Mouse (Mus musculus): ENCODE results near the gene Hdhd3. TPM values are rescaled to one million over a fixed set of nuclear protein-coding genes. Genes with fewer than 3 reads are reported as not detected.

Gene Hdhd3
- total RNA-seq (2021), result 1 to 10 TPM; 1.1 to 1.3 TPM
- long read RNA-seq, experiment 1, partial matches to known transcripts, result 0 of 1 reads
- long read RNA-seq, experiment 1, other reads (novel, unspliced or antisense), result 0 of 1 reads
- long read RNA-seq, experiment 2, partial matches to known transcripts, result 0 of 1 reads
- long read RNA-seq, experiment 2, other reads (novel, unspliced or antisense), result 0 of 1 reads

DNA sequence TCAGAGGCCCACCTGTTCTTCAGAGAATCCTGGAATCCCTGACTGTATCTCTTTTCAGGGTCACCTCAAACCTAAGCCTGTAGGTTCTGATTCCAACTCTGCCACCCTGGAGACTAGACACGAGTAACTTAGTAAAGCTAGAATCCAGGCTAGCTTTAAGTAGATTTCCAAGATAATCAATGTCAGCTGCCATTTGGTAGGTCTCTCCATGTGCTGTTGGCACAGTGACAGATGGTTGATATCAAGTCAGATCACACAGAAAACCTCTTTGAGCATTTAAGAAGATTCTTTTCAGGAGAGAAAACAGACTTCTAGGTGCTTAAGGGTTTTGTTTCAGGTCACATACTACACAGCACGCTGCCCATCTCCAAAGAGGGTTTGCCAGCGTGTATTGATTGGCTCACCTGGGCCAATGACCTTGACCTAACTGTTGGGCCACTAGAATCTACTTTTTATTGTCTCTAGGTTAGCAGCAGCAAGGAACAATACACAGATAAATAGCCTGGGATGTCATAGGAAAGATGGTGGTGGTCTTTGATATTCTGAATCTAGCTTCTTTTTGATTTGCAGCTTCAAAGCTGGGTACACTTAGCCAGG is at the start of gene Hdhd3:
TSS of gene Hdhd3 (minus strand) at position 94 of the 597 bp plus-strand sequence.
- DNase-seq (ENCODE audit: low spot score), result no peak

DNA sequence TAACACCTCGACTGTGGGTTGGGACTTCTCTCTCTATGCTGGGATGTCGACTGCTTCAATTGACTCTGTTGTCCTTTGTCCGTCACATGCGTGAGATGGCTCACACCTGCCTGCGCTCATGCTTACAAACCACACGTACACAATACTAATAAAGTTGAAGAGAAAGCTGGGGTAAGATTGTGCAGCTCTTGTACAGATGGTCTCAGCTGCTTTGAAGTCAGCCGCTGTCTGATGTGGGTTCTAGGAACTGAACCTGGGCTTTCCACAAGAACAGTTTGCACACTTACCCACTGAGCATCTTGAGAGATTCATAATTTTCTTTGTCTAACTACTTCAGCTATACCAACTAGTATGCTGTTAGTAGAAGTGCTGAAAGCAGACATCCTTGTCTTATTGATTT is 48.7 kb upstream of the Hdhd3 start:
- DNase-seq (ENCODE audit: low spot score), result no peak

DNA sequence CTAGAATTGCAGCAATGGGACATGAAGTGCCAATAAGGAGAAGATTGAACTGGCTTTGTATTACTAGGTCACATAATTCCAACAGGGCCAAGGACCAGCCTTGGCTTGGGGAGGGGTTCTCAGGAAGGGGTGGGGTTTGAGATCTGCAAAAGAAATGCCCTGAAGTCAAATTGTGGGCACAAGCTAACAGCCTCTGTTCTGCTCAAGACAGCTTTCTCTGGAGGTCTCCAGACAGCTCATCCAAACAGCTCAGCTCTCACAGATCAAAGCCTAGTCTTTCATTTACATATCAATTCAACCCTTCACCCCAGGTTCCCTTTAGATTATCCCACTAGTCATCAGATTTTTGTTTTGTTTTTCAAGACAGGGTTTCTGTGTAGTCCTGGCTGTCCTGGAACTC is 41.5 kb upstream of the Hdhd3 start:
- DNase-seq (ENCODE audit: low spot score), result no peak

DNA sequence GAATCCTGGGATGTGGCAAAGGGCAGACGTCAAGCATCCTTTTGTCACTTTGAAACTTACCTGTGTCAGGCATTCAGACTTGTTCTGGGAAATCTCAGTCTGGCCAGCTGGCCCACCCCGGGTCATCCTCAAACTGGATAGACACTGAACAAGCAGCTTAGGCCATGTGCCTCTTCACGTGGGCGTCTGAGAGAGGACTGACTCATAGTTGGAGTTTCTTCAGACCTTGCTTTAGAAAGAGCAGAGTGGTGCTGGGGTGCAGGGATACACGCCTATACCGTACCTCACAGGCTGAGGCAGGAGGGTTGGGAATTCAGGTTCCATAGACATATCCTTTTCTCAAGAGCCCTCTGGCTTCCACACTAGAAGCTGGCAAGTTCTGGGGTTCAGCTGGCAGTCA is 40.5 kb upstream of the Hdhd3 start:
- DNase-seq (ENCODE audit: low spot score), result no peak

DNA sequence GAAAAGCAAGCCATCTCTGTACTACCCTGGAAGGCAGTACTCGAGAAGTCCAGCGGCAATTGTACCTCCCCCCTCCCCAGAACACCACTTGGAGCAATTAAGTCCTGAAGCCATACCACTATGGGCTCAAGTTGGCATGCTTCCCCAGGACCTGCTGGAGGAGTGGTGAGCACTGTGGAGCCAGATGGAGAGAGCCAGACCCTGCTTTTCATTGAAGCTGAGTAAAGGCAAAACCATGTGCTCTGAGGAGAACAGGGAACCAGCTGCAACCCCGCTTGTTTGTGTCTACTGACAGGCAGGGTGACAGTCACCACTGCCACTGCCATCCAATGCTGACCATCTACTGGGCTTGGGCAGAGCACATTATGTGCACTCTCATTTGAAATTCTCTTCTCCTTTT is 38.5 kb upstream of the Hdhd3 start:
- DNase-seq (ENCODE audit: low spot score), result no peak

DNA sequence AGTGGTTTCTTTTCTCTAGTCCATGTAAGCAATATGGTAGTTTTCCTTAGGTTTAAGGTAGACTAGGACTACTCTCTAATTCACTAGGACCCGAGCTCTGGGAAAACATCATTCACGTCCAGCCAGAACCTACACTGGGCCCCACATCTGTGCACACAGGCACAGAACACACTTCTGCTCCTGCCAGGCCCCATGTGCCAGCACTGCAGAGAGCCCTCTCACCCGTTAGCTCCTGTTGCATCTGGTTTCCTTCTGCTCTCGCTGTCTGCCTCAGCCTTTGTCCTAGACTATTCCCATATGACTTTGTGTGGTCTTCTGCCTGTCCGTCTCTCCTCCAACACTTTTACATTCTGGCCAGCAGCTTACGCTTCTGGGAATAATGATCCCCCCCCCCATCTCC is 30.5 kb upstream of the Hdhd3 start:
- DNase-seq (ENCODE audit: low spot score), result no peak

DNA sequence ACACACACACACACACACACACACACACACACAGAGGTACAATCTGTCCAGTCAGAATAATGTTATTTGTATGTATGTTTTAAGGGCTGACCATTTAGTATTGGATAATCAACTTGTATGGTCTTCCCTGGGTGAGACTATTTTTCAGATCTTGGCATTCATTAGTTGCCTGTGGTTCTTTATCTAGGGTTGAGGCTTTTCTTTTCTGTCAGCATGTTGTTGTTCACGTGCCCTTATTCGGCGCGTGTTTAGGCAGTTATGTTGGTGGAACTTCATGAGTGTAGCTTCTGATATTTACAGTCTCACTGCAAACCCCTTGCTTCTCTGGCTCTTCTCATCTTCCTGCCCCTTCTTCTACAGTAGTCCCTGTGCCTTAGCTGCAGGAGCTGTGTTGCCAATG is 24.4 kb upstream of the Hdhd3 start:
- DNase-seq (ENCODE audit: low spot score), result no peak

DNA sequence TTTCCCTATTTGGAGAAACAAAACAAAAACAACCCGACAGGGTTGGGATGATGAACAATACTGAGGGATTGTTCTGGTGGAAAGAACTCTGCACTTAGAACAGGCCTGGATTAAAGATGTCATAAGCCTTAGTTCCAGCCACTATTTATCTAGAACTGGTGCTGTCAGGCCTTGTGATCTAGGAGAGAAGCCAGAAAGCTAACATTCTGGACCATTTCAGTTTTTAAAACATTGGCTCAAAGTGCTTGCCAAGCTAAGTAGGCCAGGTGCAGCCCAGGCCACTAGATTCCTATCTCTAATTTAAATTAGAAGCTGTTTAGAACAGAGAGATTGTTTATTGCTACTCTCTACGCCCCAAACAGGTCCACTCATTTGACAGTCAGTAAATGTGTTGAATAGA is 23.0 kb upstream of the Hdhd3 start:
- DNase-seq (ENCODE audit: low spot score), result no peak

DNA sequence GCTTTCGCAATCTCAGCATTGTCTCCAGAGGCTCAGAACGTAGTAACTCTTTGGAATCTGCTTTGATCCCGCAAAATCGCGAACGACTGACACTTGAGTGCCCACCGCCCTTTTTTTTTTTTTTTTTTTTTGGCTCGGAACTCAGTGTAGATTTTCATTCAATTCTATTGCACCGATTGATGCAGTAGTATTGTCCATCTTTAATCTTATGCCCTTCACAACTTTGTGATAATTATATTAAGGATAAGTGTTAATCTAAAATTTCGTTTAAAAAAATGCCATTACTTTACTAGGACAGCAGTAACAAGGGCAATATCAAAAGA is 22.2 kb upstream of the Hdhd3 start:
- no peak for DNase-seq (ENCODE audit: low spot score)

DNA sequence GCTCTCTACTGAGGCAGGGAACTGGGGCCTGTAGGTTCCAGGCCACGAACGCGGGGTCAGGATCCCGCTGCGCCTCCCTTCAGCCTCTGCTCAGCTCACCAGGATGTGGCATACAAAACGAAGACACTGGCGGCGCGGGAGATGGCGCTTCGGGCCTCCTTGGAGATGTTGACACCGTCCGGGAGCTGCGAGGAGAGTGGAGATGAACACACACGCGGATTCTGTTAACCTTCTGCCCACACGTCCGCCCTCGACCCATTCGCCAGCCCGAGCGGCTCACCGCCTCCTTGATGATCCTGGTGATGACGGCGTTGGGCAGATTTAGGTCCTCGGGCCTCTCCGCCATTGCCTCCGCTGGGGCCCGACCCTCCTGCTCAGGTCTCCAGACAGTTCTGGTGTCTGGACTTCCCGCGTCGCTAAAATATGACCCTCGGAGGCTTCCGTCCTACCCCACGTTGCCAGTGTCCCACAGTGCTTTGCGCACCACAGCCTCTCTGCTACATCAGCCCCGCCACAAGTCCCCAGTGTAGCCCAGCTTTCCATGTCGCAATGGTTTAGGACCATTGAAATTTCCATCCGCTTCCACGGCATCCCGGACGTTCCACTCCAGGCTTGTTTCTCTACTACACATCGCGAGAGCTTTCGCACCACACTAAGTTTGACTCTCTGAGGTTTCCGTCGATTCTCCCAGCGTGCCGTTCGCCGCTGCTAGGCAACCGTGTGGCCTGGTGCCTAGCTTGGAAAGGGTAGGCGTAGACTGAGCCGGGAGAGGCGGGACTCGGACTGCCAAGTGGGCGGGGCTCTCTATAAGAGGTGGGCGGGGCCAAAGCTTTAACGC is 21.6 kb upstream of the Hdhd3 start, which contains the start of the genes Pole3 and 4933430I17Rik:
TSS of gene Pole3 (minus strand) at position 418 of the 838 bp plus-strand sequence.
TSS of gene 4933430I17Rik (plus strand) at position 719 of the 838 bp plus-strand sequence.
- peak; percentile 98 for DNase-seq (ENCODE audit: low spot score)

DNA sequence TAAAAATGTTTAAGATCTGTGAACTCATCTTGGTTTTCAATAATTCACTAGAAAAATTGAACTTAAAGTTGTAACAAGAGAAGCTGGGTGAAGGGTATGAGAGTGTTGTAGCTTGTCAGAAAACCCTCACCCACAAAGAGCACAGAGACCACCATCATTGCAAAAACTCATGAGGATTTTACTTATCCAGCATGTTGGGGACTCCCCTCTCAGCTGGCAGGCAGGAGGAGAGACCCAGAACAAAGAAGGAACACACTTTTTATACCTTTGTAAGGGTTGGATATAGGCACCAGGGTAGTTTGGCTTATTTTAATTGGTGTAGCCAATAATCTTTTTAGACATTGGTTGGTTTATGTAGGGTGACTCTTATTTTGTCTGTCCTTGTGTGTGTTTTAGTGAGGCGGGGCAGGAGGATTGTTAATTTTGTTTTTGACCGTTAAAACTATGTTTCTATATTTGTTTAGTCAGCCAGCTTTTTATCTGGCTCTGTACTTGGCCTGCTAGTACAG is 17.7 kb upstream of the Hdhd3 start:
- no peak for DNase-seq (ENCODE audit: low spot score)

DNA sequence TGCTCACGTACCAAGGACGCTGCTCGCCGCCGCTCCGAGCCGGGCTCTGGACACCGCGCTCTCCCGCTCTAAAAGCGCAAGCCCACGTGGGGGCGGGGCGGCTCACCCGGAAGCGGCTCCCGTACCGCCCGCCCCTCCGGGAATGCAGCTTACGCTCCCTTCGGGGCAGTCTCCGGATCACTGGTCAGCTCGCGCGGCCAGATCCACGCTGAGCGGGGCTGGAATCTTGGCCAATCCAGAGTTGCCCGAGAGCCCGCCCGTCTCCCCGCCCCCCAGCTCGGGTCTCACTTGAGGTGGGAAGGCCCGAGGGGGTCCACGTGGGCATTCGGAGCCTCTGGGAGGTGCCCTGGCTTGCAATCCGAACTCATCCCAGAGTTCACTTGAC is 16.6 kb upstream of the Hdhd3 start, which contains the start of gene Alad:
TSS of gene Alad (minus strand) at position 70 of the 385 bp plus-strand sequence.
- peak; percentile 86 for DNase-seq (ENCODE audit: low spot score)

DNA sequence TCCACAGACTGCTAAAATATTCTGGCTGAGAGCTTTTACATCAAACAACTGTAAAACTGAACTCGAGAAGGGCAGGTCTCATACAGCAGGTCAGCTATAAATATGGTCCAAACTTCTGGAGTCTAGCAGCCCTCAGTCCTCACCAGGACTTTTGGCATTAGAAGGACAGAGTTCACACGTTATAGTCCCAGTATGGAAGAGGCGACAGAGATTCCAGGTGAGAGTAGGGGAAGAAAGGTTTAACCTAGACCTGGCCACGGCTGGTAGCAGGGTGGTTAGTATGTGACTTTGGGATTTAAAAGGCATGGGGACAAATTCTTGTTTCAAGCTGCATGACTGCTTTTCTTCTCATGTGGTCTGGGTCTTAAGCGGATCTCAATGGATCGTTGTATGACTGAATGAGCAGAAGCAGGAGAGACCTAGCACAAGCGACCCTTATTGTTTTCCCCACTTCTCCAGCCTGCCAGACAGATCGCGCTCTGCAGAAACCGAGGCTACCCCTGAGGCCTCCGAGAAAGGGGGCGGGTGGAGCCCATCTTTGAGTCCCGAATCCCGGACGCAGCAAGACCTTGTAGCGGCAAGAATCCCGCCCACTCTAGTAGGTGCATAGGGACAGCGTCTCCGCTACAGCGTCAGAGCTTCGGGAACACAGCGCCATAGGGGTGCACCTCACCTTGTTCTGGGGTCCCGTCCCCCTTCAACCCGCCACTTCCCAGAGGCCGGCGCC is 16.0 kb upstream of the Hdhd3 start:
- no peak for DNase-seq (ENCODE audit: low spot score)

DNA sequence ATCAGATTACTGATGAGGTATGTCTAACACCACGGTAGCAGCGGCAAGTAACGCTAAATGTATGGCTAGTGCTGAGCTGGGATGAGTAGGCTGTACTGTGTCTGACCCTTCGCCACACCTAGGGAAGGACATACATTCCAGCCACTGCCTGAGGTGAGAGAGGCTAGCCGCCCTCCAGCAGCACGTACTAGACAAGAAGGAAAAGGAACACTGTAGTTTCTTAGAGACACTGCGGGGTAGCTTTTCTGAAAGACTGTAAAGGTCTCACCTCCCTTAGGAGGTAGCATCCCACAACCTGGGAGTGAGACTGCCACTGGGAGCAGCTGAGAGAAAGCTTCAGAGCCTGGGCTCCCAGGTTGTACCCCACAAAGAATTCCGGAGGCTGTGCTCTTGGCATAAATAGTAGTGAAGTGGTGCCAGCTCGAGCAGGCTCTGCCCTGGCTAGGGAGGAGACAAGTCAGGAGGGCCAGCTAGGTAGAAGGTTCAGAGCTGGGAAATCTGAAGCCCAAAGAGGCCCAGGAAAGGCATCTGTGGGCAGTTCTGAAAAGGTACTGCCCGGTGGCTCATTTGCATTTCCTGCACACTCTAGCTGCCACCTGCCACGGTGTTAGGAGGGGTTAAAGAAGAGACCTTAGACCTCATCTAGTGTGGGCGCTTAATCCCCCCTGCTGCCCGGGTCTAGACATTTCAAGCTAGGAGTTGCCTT is 15.3 kb upstream of the Hdhd3 start:
- peak; percentile 23 for DNase-seq (ENCODE audit: low spot score)

DNA sequence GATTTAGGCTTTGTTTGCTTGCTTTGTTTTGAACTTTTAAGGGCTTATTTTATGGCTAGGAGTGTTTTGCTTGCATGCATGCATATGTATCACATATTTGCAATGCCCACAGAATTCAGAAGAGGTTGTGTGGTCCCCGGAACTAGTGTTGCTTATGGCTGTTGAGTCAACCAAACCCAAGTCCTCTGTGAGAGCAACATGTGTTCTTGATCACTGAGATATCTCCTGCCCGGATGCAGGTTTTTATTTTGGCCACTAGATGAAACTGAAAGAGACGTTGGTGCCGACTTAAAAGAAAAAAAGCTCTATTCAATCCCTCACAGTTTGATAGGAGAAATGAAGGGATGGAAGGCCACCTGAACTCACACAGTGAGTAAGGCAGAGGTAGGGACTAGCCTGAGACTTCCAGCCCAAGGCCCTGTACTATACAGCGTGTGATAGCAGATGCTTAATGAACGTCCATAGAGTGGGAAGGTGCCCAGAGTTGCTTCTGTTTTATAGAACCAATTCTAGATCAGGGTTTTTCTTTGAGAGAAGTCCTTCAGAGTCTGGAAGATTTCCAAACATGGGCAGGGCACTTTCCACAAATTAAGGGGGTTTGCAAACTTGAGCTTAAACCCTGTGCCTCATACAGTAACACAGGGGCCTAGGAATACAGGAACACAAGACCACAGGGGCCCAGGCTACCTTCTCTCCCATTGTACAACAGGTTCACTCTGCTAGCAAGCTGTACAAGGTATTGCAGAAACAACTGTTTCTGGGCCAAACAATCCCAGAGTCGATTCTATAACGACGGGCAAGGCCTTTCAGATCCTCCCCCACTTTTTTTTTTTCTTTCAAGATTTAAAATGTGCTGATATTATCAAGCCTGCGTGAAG is 14.5 kb upstream of the Hdhd3 start:
- DNase-seq (ENCODE audit: low spot score), result no peak

DNA sequence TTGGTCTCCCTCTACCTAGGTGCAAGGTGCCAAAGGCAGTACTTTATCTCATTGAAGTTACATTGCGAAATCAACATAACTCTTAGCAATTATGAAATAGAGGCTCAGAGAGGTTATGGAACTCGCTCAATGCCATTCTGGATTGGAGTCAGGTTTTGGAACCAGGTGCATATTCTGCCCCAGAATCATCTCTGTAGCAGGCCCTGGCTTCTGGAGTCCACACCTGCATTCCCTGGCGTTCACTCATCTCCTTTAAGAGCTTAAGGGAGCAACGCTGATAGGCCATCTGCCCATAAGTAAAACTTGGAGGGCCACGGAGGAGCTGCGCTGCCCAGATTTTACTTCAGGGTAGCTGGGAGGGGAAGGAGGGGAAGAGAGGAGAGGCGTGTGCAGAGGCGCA is 13.8 kb upstream of the Hdhd3 start:
- no peak for DNase-seq (ENCODE audit: low spot score)

DNA sequence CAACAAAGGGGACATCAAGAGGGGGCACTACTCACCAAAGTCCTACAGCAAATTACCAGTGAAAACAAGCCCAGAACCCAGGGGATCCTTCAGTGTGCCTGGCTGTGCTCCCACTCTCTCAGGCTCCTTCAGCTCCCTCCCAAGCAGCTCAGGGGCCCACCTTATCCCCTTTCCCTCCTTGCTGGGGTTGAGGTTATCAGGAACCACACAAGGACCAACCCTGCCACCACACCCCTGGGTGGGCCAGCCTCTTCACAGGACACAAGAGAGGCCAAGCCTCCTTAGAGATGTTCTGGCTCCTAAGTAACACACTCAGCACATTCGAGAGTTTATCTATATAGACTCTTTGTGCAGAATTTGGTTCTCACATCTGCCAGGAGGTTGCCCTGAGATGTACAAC is 13.3 kb upstream of the Hdhd3 start:
- DNase-seq (ENCODE audit: low spot score), result no peak

DNA sequence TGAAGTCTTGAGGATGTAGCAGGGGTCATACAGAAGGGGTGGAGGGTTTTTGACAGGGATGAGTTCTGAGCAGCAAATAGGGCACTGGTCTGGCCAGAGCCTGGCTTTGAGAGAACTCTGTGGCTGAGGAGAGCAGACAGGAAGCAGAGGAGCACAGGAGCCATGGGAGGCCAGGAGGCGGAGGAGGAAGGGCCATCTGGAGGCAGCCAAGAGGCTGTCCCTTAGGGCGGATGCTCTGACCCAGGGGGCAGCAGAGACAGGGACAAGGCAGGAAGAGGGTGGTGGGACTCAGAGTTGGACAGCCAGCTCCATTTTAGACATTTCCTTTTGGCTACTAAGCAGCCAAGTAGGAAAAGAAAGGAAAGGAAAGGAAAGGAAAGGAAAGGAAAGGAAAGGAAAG is 12.8 kb upstream of the Hdhd3 start:
- no peak for DNase-seq (ENCODE audit: low spot score)

DNA sequence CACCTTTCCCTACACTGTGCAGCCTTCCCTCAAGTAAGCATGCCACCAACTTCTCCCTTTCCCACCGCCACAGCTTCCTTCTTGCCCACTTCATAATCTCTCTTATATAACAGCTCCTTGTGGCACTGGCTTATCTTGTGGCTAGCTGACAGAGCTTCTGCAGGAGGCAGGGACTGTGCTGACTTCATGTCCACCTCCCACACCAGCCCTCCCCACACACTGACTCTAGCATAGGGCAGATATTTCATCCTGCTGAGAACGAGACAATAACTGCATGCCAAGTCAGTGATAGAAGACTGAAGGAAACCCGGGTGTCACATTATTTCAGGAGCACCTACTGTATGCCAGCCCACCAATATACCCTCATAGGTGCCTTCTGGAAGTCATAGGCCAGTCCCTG is 12.2 kb upstream of the Hdhd3 start:
- DNase-seq (ENCODE audit: low spot score), result no peak

DNA sequence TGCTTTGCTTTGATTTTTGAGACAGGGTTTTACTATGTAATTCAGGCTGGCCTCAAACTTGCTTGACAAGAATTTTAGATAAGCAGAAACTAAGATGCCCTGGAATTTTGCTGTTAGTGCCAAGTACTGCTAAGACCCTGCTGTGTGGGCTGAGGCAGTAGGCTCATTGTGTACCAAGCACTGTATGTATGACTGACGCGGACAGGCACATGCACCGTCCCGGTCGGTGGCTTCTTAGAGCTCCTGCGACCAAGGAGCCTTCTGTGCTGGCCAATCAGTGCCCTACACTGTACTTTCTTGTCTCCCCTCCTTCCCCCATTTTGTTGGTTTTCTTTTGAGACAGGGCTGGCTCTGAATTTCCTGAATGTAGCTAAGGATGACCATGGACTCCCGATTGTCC is 11.7 kb upstream of the Hdhd3 start:
- DNase-seq (ENCODE audit: low spot score), result no peak
